Mouse (Mus musculus) left cerebral cortex, adult 2 months (tissue): ENCODE results near the gene Siae. TPM values are rescaled to one million over a fixed set of nuclear protein-coding genes. Genes with fewer than 3 reads are reported as not detected.

Experiments
- DNase-seq, 2 experiments: peaks; one replicate each; pipeline ENCODE4 v3.0.0; 2021 to 2022; ENCODE audit warnings: low spot score in 2 of 2, mixed read lengths in 1 of 2; ENCODE audit errors: extremely low spot score in 1 of 2
- H3K27ac ChIP-seq: fragments of 200-600 bp; 2 replicates; pipeline ENCODE4 v1.8.1; 2022
- H3K4me3 ChIP-seq: fragments of 200-600 bp; 2 replicates; pipeline ENCODE4 v1.8.1; 2022
- CTCF ChIP-seq: fragments of 200-600 bp; IDR thresholded peaks from 2 replicates; pipeline ENCODE4 v1.8.1; 2022; ENCODE audit warnings: antibody characterized with exemption, mild to moderate bottlenecking, moderate library complexity
- intact Hi-C: fragments of 180-260 bp; cut with DNase I; formaldehyde crosslinking; loops from one replicate; pipeline ENCODE4 v1.15.1; 2025
- total RNA-seq, 2 experiments: library from RNA; stranded (reverse); gene quantifications; 2 replicates each; pipeline ENCODE4 v1.2.3; 2021

Siae gene
- total RNA-seq, 2 experiments from 2014 or later = 17.1 to 18.8 TPM

- intact Hi-C loops = no loop called here
- Histone ChIP-seq H3K27ac (peak overlapping the region; percentile 84), H3K4me3 (peak overlapping the region; percentile 42)
- TF ChIP-seq CTCF = no peak
- no peak for DNase-seq
Observed at GRCm38 (mm10) chr9:37528225-37528970, 27.1 kb upstream of the Siae start.

GRCm38 (mm10) chr9:37530031-37530887, 25.2 kb upstream of the Siae start:
- peak overlapping the region; percentile 84 for H3K27ac ChIP-seq
- peak; percentile 45 for TF ChIP-seq CTCF
- intact Hi-C loops = no loop called here
- H3K4me3 ChIP-seq = peak overlapping the region; percentile 42
- no peak for DNase-seq

GRCm38 (mm10) chr9:37530888-37531705, 24.4 kb upstream of the Siae start:
- H3K27ac ChIP-seq = peak overlapping the region; percentile 84
- no peak for DNase-seq
- intact Hi-C loops = no loop called here
- TF ChIP-seq CTCF = peak; percentile 51
- peak overlapping the region; percentile 42 for H3K4me3 ChIP-seq

- intact Hi-C loops = no loop called here
- no peak overlapping the region for H3K4me3 ChIP-seq
- TF ChIP-seq CTCF = no peak
- DNase-seq = no peak
- H3K27ac ChIP-seq = no peak overlapping the region
Observed at GRCm38 (mm10) chr9:37536851-37537250, 18.6 kb upstream of the Siae start.

- TF ChIP-seq CTCF = no peak
- Histone ChIP-seq H3K4me3 (no peak overlapping the region), H3K27ac (peak overlapping the region; percentile 78; the same call in 1 of the 2 replicates)
- intact Hi-C loops = no loop called here
- DNase-seq = no peak
Observed at GRCm38 (mm10) chr9:37537658-37538250, 17.7 kb upstream of the Siae start.

- Histone ChIP-seq H3K4me3 (no peak within 1 kb of the TSS), H3K27ac (peak within 1 kb of the TSS; percentile 78)
- peak in 1 of 2 experiments; percentile 18 for DNase-seq
- intact Hi-C loops = no loop called here
- no peak for TF ChIP-seq CTCF
Observed at GRCm38 (mm10) chr9:37539170-37540025, 16.1 kb upstream of the Siae start, which contains the start of gene Vsig2. Gene Vsig2 (plus strand): TSS chr9:37539255.

- intact Hi-C loops = no loop called here
- no peak for DNase-seq
Observed at GRCm38 (mm10) chr9:37540226-37540625, 15.3 kb upstream of the Siae start.

GRCm38 (mm10) chr9:37540701-37541575, 14.6 kb upstream of the Siae start:
- DNase-seq = peak in 1 of 2 experiments; percentile 34

More at GRCm38 (mm10) chr9:37540226-37540625, 15.3 kb upstream of the Siae start:
- Histone ChIP-seq H3K27ac (peak overlapping the region; percentile 78), H3K4me3 (no peak overlapping the region)
- no peak for TF ChIP-seq CTCF

GRCm38 (mm10) chr9:37541851-37542642, 13.5 kb upstream of the Siae start:
- Histone ChIP-seq H3K27ac (peak overlapping the region; percentile 57), H3K4me3 (no peak overlapping the region)
- no peak for DNase-seq
- TF ChIP-seq CTCF = no peak
- intact Hi-C loops = no loop called here

More at GRCm38 (mm10) chr9:37540701-37541575, 14.6 kb upstream of the Siae start:
- H3K27ac ChIP-seq = peak overlapping the region; percentile 50
- no peak for TF ChIP-seq CTCF
- no peak overlapping the region for H3K4me3 ChIP-seq
- intact Hi-C loops = no loop called here
